Mouse (Mus musculus) frontal cortex, adult 2 months (tissue): ENCODE results near the gene Loxl3. TPM values are rescaled to one million over a fixed set of nuclear protein-coding genes. Genes with fewer than 3 reads are reported as not detected.

ENCODE experiments used
- DNase-seq, 2 experiments: peaks; one replicate each; pipeline ENCODE4 v3.0.0; 2022; ENCODE audit warnings: low spot score in 1 of 2; ENCODE audit errors: extremely low spot score in 1 of 2
- polyA plus RNA-seq: library from polyadenylated mRNA; depleted of rRNA; stranded (reverse); fragments of >200 nt; gene quantifications from 2 replicates; pipeline ENCODE4 v1.2.3, GENCODE M21; 2012

Gene Loxl3
- polyA plus RNA-seq, 1 experiment, result 6.4 TPM

DNA sequence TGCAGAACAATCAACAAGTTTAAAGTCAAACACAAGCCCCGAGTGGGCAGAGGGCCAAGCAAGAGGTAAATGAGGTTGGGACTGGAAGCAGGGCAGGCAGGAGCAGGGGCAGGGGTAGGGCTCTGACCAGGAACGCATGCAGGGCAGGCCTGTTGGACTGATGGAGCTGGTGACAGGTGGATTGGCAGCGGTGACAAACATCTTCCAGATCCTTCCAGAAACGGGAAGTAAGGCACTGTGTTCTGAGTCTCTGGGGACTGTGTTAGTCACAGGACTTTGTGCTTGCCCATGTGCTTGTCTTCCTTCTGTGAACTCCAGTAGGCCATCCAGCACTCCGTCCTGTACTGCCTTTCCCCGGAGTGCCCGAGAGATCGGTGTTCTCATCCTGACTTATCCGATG, 10.8 kb downstream of the Loxl3 start:
- no peak for DNase-seq

DNA sequence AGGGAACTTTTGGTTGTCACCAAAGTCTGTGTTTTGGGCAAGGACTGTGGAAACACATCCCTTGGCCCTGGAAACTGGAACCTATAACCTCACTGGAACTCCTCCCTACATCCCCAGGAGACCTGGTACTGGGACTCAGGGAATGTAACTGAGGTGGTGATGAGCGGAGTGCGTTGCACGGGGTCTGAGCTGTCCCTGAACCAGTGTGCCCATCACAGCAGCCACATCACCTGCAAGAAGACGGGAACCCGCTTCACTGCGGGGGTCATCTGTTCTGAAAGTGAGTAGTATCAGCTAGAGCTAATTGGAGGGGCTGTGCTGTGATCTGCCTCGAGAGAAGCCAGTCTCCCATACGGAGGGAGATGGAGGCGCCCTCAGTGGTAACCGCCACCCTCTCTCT, 15.4 kb downstream of the Loxl3 start:
- DNase-seq, result no peak

DNA sequence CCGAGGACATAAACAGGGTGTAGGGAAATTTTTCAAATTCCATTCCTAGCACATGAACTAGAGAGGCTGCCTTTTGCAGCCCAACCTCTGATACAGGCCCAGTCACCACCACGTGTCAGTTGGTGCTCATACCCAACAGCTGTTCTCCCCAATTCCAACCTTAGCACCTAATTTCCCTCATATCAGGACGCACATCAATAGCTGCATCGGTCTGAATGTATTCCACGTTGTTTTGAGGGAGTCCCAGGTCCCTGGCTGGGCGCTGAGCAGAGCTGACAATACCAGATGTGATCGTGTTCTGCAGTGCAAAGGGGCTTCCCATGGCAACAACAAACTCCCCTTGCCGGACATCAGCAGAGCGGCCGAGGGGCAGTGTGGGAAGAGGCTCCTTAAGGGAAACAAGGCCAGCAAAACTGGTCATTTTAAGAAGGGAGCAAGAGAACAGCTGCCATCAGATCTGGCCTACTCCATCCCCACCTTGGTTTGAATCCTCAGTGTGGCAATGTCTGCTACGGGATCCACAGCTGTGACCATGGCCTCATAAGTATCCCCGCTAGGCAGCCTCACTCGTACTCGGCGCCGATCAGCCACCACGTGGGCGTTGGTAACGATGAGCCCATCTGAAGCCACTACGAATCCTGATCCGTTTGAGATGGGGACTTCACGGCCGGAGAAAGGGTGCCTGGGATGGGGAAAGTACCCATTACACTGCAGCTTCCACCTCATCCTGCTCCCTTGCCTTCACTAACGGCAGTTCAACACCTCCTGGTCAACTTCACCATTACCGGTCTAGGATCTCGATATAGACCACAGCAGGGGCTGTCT, 19.4 kb downstream of the Loxl3 start:
- DNase-seq, result peak in 1 of 2 experiments; percentile 55

DNA sequence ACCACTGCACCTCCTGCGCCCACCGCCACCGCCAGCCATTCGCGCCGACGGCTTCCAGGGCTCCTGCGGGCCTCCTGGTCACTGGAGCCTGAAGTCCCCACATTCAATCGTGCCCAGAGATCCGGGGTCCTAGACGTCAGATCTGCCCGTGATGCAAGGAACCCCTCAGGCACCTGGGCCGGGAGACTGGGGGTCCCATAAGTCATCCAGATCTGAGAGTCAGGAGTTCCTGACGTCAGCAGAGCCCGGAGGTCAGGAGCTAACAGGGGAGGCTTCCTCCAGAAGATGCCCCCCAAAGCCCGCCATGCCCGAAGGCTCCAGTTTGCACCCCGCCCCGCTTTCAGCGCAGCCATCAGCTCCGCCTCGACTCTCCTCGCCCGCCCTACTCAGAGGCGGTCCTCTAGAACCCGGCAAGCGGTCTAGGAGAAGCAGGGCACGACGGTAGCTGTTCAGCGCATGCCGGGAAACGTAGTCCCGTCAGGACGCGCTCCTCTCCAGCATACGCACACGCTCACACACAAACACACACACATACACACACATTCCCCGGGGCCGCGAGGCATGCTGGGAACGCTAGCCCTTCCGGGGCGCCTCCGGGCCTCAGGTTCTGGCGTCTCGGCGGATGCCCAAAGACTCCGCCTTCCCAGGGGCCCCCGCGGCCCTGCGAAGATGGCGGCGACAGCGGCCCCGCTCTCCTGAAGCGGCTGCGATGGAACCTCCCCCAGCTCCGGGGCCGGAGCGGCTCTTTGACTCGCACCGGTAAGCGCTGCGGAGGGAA, 20.3 kb downstream of the Loxl3 start, which contains the start of gene Aup1:
Aup1 (plus strand) TSS at position 448 of the 778 bp plus-strand sequence.
- peak; percentile 96 to 98 for DNase-seq

DNA sequence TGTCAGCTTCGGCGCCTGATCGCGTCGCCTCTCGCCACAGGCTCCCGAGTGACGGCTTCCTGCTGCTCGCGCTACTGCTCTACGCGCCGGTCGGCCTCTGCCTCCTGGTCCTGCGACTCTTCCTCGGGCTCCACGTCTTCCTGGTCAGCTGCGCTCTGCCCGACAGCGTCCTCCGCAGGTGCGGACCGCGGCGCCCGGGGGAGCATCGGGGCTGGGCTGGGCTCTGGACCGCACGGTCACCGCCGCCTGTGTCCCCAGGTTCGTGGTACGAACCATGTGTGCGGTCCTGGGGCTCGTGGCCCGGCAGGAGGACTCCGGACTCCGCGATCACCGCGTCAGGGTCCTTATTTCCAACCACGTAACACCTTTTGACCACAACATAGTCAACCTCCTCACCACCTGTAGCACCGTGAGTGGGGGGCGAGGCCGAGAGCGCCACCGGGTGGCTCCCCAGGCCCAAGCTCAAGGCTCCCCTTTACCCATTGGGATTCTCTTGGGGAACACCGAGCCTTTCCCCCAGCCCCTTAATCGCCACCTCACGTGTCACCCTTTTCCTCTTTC, 21.0 kb downstream of the Loxl3 start, which contains the start of gene Htra2:
Htra2 (minus strand) TSS at position 403 of the 561 bp plus-strand sequence.
- DNase-seq, result peak in 1 of 2 experiments; percentile 36

DNA sequence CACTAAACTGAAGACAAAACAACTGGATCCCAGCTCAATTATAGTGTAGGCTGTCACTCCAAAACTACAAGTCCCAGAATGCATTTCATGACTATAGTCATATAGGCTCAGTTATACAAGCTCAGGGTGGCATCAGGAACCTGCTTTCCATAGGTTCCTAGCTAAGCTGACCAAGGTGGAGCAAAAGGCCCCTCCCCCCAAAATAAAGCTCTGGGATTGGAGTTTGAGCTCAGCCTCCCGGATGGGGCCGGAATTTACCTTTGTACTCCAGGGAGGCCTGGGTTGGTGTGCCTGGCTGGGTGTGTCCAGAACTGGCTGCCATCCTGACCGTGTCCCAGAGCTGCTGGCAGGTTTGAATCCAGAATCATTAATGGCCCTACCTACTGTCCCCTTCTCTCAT, 23.8 kb downstream of the Loxl3 start, which contains the start of gene Dqx1:
Dqx1 (plus strand) TSS at position 55 of the 400 bp plus-strand sequence.
- peak; percentile 43 to 50 for DNase-seq

DNA sequence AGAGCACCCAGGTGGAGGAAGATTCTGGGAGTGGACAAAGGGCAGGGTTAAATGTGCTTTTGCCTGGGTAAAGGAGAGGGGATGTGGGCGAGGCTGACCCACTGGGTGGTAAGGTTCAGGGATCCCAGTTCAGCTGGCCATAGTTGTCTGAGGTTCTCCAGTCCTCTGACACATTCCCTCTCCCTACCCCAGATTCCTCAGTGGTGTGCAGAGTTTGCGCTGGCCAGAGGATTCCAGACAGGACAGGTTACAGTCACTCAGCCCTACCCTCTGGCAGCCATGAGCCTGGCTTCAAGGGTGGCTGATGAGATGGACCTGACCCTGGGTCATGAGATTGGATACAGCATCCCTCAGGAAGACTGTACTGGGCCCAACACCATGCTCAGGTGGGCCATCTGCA, 24.8 kb downstream of the Loxl3 start:
- no peak for DNase-seq

DNA sequence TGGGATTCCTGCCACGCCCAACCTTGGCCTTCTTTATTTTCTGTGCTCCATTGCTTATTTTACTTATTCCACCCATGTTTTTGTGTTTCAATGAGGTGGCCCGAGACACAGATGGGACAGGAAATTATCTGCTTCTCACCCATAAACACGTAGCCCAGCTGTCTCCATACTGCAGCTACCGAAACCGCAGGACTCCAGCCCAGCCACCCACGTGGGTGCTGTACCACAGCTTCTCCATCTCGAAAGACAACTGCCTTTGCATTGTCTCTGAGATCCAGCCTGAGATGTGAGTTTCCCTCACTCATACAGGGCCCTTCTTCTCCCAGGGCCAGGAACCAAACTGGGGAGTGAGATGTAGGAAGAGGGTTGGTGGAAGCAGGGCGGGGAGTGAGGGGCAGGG, 32.0 kb downstream of the Loxl3 start:
- no peak for DNase-seq

DNA sequence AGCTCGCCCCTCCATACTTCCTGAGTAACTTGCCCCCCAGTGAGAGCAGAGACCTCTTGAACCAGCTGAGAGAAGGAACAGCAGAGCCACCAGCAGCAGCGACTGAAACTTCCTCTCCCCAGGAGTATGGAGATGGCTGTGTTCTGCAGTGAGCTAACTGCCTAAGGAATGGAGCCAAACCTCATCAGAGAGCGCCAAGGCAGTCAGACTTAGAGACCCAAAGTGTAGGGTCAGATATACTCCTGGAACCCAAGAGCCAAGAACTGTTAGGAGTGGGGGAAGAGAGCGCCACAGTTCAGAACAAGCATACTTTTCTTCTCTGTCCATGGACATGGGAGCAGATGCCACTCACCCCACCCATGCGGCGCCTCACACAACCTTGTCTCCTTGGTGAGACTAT, 32.5 kb downstream of the Loxl3 start:
- DNase-seq, result no peak

DNA sequence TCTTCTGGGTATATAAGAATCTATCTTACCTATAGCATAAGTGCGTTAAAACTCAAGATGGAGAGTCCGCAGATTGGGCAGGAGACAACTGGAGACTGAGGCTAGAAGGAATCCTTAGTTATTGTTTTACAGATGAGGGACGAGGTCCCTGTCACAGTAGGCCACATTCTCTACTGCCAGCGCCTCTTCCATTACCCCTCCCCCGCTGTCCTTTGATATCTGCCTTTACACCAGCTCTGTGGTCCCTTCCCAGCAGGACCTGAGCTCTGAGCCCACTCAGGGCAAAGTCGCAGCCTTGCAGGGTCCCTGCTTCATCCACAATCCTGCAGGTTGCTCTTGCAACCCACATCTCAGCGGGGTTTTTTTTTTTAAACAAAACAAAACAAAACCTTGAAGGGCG, 34.2 kb downstream of the Loxl3 start:
- DNase-seq, result no peak

DNA sequence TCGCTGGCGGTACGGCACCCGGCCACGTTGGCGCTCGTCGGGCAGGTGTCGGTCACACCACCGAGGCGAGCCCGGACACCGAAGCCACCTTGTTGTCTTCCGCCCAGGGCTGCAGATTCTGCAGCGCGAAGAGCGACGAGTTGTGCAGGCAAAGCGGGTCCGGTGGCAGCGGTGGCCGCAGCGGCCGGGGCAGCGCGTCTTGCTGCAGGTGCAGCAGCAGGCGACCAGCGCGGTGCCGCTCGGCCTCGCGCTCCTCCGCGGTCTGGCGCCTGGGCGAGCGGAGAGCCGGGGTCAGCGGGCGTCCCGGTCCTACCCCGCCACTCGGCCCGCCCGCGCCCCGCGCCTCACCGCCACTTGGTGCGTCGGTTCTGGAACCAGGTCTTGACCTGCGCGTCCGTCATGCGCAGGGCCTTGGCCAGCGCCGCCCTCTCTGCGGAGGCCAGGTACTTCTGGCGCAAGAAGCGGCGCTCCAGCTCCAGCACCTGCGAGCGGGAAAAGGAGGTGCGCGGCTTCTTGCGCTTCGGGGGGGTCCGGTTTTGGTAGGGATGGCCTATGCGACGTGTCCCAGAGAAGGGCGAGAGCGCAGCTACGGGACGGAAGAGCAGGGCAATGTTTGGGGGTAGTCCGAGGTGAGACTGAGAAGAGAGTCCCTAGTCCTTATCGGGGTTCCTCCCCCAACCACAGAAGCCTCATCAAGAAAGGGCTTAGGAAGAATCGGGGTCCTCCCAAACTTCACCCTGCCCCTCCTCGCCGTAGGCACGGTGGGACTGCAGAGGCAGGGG, 34.9 kb downstream of the Loxl3 start:
- no peak for DNase-seq

DNA sequence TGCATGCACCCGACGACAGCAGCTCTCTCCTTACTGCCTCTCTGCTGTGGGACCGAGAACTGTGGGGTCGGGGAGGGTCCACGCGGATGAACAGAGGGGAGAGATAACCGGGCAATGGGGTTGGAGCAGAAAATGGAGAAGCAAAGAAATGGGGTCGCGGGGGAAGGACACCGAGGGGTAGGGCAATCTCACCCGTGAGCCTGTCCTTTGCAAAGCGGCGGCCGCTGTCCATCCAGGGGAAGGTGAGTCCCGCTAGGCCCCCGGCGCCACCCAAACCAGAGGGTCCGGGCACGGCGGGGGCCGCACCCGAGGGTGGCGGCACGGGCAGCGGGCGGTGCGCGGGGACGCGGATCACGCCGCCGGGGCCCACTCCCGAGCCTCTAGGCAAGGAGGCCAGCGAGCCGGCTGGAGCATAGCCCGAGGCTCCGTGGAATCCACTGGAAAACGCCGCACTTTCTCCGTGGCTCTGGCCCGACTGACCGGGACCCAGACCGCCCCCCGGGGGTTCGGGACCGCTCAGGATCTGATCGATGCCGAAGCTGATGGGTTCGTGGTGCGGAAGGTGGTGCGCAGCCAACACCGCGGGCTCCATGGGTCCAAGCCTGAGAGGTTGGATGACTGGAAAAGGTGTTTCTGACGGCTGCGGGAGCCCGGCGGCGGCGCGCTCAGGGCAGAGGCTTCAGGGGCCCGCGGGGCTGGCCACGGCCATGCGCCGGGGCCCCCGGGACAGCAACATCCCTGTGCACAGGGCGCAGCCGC, 35.7 kb downstream of the Loxl3 start:
- DNase-seq, result no peak

DNA sequence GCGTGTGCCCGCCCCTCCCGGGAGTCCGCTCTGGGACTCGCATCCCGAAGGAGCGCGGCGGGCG, 36.1 kb downstream of the Loxl3 start, which contains the start of gene Tlx2:
Tlx2 (minus strand) TSS at position 47 of the 64 bp plus-strand sequence.
- DNase-seq, result no peak

DNA sequence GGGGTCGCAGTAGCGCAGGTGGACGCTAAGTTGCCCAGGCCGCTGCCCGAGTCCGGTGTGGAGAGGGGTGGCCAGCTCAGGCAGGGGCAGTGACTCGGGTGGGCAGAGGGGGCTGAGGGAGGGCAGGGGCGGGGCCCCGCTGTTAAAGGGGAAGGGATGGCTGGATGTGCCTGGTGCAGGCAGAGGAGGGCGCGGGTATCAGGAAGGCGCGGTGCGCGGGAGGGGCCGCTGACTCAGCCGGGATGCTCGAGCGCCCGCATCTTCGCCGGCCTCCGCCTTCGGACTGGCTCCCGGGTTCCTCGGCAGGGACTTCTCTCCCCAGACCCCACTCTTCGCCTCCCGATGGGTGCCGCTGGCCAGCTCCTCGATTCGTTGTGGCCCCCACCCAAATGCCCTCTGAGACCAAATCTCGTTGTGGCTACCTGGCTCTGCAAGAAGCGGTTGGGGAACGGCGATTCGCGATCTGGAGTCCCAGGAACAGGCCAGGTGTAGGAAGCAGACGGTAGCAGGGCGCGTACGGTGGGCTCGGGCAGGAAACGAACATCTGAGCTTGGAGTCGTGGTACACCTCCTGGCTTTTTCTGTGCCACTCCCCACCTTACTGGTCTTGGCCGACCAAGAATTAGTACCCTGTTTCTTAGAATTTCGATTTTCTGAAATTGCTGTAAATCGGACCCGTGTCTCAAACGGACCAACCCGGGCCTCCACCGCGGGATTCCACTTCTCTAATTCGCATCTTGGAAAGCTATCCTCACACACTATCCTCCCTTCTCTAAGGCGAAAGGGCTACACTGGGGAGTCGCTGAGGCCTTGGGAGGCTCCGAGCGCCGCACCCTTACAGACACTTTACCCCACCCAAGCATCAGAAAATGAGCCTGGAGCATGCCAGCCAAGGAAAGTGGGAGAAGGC, 36.6 kb downstream of the Loxl3 start:
- DNase-seq, result no peak

DNA sequence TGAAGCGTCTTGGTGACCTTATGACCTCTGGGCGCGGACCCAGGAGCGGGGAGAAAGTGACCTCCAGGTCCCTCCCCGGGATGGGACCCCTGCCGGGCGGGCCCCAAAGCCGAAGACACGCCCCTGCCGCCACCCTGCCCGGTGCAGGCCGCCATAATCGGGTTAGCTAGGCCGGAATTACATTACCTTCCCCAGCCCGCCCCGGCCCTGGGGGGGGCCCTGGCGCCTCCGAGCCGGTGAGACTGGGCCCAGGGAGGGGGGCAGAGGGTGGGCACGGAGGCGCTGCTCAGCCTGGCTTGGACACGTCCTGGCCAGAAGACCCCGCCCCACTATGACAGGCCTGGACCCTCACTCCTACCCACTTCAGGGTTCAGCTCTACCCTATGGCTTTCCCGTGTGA, 37.2 kb downstream of the Loxl3 start:
- DNase-seq, result no peak

DNA sequence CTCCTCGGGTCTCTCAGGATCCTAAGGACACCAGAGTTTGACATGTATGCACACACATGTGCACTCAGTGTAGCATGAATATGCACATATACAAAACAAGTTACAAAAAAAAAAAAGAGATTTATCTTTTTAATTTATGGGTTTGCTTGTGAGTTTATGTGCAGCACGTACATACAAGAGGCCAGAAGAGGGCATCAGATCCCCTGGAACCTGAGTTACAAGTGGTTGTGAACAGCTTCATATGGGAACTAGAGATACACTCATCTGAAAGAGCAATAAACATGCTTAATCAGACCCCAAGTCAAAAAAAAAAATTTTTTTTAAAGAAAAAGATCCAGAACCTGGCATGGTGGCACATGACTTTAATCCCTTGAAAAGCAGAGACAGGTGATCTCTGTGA, 41.0 kb downstream of the Loxl3 start:
- no peak for DNase-seq

DNA sequence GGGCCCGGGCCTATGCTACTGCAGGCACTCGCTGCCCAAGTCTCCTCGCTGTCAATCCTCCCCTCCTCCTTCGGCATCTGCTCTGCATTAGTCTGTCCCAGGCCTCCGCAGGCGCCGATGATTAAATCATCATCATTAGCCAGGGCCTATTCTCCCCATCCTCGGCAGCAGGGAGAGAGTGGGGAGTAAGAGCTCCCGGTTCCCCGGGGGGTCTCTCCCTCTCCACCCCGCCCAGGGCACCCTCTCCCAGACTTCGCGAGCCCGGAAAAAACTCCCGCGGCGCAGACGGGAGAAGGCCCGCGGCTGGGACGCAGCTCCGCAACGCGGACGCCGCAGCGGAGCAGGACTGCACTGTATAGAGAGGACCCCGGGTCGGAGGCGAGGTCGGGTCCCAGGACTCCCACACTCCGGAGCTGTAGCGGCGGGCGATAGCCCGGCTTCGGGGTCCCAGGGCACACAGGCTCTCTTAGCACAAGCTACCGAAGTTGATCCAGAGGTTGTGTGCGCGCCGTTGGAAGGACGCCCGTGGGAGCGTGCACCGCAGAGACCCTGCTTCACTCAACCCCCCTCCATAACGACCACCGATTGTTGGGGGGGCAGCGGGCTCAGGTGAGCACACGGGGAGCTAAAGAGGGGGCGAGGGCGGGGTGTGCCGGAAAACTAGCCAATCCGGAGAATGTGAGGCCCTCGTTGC, 43.8 kb downstream of the Loxl3 start, which contains the start of gene Pcgf1:
Pcgf1 (plus strand) TSS at position 240 of the 694 bp plus-strand sequence.
- DNase-seq, result peak in 1 of 2 experiments; percentile 42

DNA sequence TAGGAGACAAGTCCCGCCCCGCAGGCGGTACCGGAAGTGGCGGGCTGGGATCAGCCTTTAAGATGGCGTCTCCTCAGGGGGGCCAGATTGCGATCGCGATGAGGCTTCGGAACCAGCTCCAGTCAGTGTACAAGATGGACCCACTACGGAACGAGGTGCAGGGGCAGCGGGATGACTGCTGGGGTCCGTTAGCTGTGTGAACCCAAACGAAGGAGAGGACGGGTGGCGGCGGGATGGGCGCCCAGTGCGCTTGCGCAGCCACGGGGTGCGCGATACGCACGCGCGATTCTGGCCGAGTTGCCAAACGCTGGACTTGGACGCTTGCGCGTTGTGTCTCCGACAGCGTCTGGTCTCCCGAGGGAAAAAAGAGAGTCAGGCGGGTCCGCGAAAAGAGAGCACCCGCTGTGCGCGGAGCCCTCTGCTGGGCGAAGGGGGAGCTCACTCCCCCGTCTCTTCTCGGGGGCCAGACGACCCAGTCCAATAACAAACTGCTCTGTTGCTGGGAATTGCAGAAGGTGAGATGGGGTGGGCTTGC, 44.4 kb downstream of the Loxl3 start:
- DNase-seq, result peak; percentile 96 to 100
